Mouse (Mus musculus) olfactory bulb, adult 2 months (tissue): ENCODE results near the gene Cgnl1.

ENCODE experiments used
- CTCF ChIP-seq: fragments of 200-500 bp; IDR thresholded peaks from 2 replicates; pipeline ENCODE4 v1.5.1; 2012; ENCODE audit warnings: low read depth, mild to moderate bottlenecking, low read length, moderate library complexity; ENCODE audit not compliant: insufficient read depth
- POLR2A ChIP-seq: fragments of 200-500 bp; IDR thresholded peaks from 2 replicates; pipeline ENCODE4 v1.6.1; 2012; ENCODE audit warnings: mild to moderate bottlenecking, low read depth, low read length, moderate library complexity; ENCODE audit not compliant: insufficient read depth

- no peak for TF ChIP-seq CTCF
- TF ChIP-seq POLR2A = no peak
These were observed 185.0 kb downstream of the Cgnl1 start for GRCm38 (mm10) chr9:71586408-71586807.
